Mouse (Mus musculus) heart, embryonic 16.5 days (tissue): ENCODE data around the gene Tgm7. TPM values are rescaled to one million over a fixed set of nuclear protein-coding genes. Genes with fewer than 3 reads are reported as not detected.

Source experiments
- ATAC-seq: fragments of 200-750 bp; cut with Nextera tagmentation; replicated peaks from 2 replicates; pipeline ENCODE4 v1.8.0; 2017; ENCODE audit warnings: moderate number of reproducible peaks; ENCODE audit not compliant: insufficient read depth, low FRiP score; ENCODE audit errors: extremely low read depth
- H3K27ac ChIP-seq: fragments of 300-500 bp; sonication (generic); 2 replicates; pipeline ENCODE4 v1.5.1; 2014; ENCODE audit warnings: mild to moderate bottlenecking, low read length, control low read depth, moderate library complexity
- H3K27me3 ChIP-seq: fragments of 300-500 bp; sonication (generic); 2 replicates; pipeline ENCODE4 v1.6.1; 2014; ENCODE audit warnings: low read length, mixed read lengths; ENCODE audit not compliant: control insufficient read depth, insufficient read depth
- H3K36me3 ChIP-seq: fragments of 300-500 bp; sonication (generic); 2 replicates; pipeline ENCODE4 v1.6.1; 2014; ENCODE audit not compliant: control insufficient read depth, insufficient read depth
- H3K4me1 ChIP-seq: fragments of 300-500 bp; sonication (generic); 2 replicates; pipeline ENCODE4 v1.6.1; 2014; ENCODE audit warnings: low read length, mixed read lengths; ENCODE audit not compliant: control insufficient read depth, insufficient read depth
- H3K4me2 ChIP-seq: fragments of 300-500 bp; sonication (generic); 2 replicates; pipeline ENCODE4 v1.6.1; 2014; ENCODE audit warnings: low read depth, mild to moderate bottlenecking, control low read depth, low read length
- H3K4me3 ChIP-seq: fragments of 300-500 bp; sonication (generic); 2 replicates; pipeline ENCODE4 v1.5.1; 2014; ENCODE audit warnings: mild to moderate bottlenecking, control low read depth, low read length
- H3K9ac ChIP-seq: fragments of 300-500 bp; sonication (generic); 2 replicates; pipeline ENCODE4 v1.6.1; 2014; ENCODE audit warnings: low read length, control low read depth
- H3K9me3 ChIP-seq: fragments of 300-500 bp; sonication (generic); replicated peaks from 2 replicates; pipeline ENCODE4 v1.6.1; 2016; ENCODE audit warnings: low read length; ENCODE audit not compliant: control insufficient read depth
- WGBS: fragments of 180-500 bp; shearing (Covaris S2); extraction: QIAGEN DNeasy Blood & Tissue Kit; methylation state at CpG from one replicate; pipeline ENCODE4 v1.1.7; 2014; 5-methylcytosine and 5-hydroxymethylcytosine counted together
- polyA plus RNA-seq: library from polyadenylated mRNA; unstranded; fragments of >200 nt; fragmentation: Nextera tagmentation; extraction: Ambion mirVana; gene quantifications from 2 replicates; pipeline ENCODE4 v1.2.1, GENCODE M21; 2015

Tgm7 gene
- polyA plus RNA-seq: not detected in 2 replicates

GRCm38 (mm10) chr2:121109695-121110094 is at the start of gene Tgm7:
Tgm7 (minus strand) TSS chr2:121109795.
- WGBS: 84% methylated on average over 4 of the region's 4 CpGs
- no peak for ATAC-seq

GRCm38 (mm10) chr2:121153100-121153499 is 43.5 kb upstream of the Tgm7 start:
- Histone ChIP-seq H3K4me1 (no peaks in the 10 kb centered on the region), H3K27me3 (no peaks in the 10 kb centered on the region), H3K4me2 (no peak overlapping the region), H3K4me3 (no peak overlapping the region), H3K36me3 (peaks cover 14% of the 10 kb centered on the region), H3K9me3 (no peaks in the 10 kb centered on the region), H3K9ac (no peak overlapping the region), H3K27ac (no peak overlapping the region)
- ATAC-seq: no peak
- WGBS: 82% methylated on average over 3 of the region's 3 CpGs

More at GRCm38 (mm10) chr2:121109695-121110094, at the start of gene Tgm7:
- Histone ChIP-seq H3K4me1 (peaks cover 3% of the 10 kb centered on the region; the same call in 1 of the 2 replicates), H3K4me3 (no peak within 1 kb of the TSS), H3K9me3 (no peaks in the 10 kb centered on the region), H3K4me2 (no peak within 1 kb of the TSS), H3K27me3 (0 out of 2 replicates have a peak, but pooled peaks cover 4% of the 10 kb centered on the region), H3K36me3 (no peaks in the 10 kb centered on the region), H3K27ac (no peak within 1 kb of the TSS), H3K9ac (no peak within 1 kb of the TSS)

GRCm38 (mm10) chr2:121149679-121150078 is 40.1 kb upstream of the Tgm7 start:
- H3K36me3 ChIP-seq: peaks cover 14% of the 10 kb centered on the region
- 80% methylated on average over 5 of the region's 5 CpGs for WGBS
- no peaks in the 10 kb centered on the region for H3K4me1 ChIP-seq
- no peak overlapping the region for H3K4me2 ChIP-seq
- no peak overlapping the region for H3K9ac ChIP-seq
- H3K27me3 ChIP-seq: no peaks in the 10 kb centered on the region
- H3K9me3 ChIP-seq: no peaks in the 10 kb centered on the region
- ATAC-seq: no peak
- no peak overlapping the region for H3K4me3 ChIP-seq
- H3K27ac ChIP-seq: no peak overlapping the region

- no peaks in the 10 kb centered on the region for H3K27me3 ChIP-seq
- no peak overlapping the region for H3K4me3 ChIP-seq
- ATAC-seq: no peak
- H3K9me3 ChIP-seq: no peaks in the 10 kb centered on the region
- H3K4me1 ChIP-seq: peaks cover 23% of the 10 kb centered on the region
- H3K9ac ChIP-seq: no peak overlapping the region
- H3K4me2 ChIP-seq: no peak overlapping the region
- H3K36me3 ChIP-seq: peaks cover 15% of the 10 kb centered on the region
- WGBS: 65% methylated on average over 2 of the region's 2 CpGs
- H3K27ac ChIP-seq: no peak overlapping the region
Measured at GRCm38 (mm10) chr2:121142415-121142814, 32.8 kb upstream of the Tgm7 start.

- ATAC-seq: no peak
- H3K27ac ChIP-seq: peak overlapping the region; percentile 99
Measured at GRCm38 (mm10) chr2:121141216-121142035, 31.8 kb upstream of the Tgm7 start.

GRCm38 (mm10) chr2:121140018-121140882 is 30.7 kb upstream of the Tgm7 start, which contains the start of the genes Adal and Lcmt2:
Adal (plus strand) TSS chr2:121140428.
Lcmt2 (minus strand) TSS chr2:121140653.
- Histone ChIP-seq H3K27ac (peak within 1 kb of the TSS; percentile 99), H3K4me1 (peaks cover 23% of the 10 kb centered on the region), H3K4me3 (peak within 1 kb of the TSS; percentile 82), H3K9ac (peak within 1 kb of the TSS; percentile 80), H3K36me3 (peaks cover 15% of the 10 kb centered on the region), H3K27me3 (no peaks in the 10 kb centered on the region), H3K9me3 (no peaks in the 10 kb centered on the region), H3K4me2 (peak within 1 kb of the TSS; percentile 94)
- ATAC-seq: peak; percentile 94
- WGBS: under 1% methylated on average over 87 of the region's 87 CpGs

More at GRCm38 (mm10) chr2:121141216-121142035, 31.8 kb upstream of the Tgm7 start:
- H3K9ac ChIP-seq: peak overlapping the region; percentile 80
- peaks cover 23% of the 10 kb centered on the region for H3K4me1 ChIP-seq
- no peaks in the 10 kb centered on the region for H3K9me3 ChIP-seq
- 68% methylated on average over 16 of the region's 16 CpGs for WGBS
- peak overlapping the region; percentile 82 for H3K4me3 ChIP-seq
- peak overlapping the region; percentile 94 for H3K4me2 ChIP-seq
- no peaks in the 10 kb centered on the region for H3K27me3 ChIP-seq
- peaks cover 15% of the 10 kb centered on the region for H3K36me3 ChIP-seq

GRCm38 (mm10) chr2:121139266-121140017 is 29.8 kb upstream of the Tgm7 start:
- Histone ChIP-seq H3K4me2 (peak overlapping the region; percentile 94), H3K9ac (peak overlapping the region; percentile 80), H3K36me3 (peaks cover 15% of the 10 kb centered on the region), H3K27me3 (no peaks in the 10 kb centered on the region), H3K4me1 (peaks cover 23% of the 10 kb centered on the region), H3K4me3 (peak overlapping the region; percentile 82), H3K9me3 (no peaks in the 10 kb centered on the region), H3K27ac (peak overlapping the region; percentile 99)
- 28% methylated on average over 29 of the region's 29 CpGs for WGBS
- peak; percentile 34; the same call in 1 of the 2 replicates for ATAC-seq

GRCm38 (mm10) chr2:121137371-121137770 is 27.8 kb upstream of the Tgm7 start:
- Histone ChIP-seq H3K36me3 (peaks cover 15% of the 10 kb centered on the region), H3K27ac (no peak overlapping the region), H3K9me3 (no peaks in the 10 kb centered on the region), H3K4me2 (0 out of 2 replicates have a peak overlapping the region, but pooled peaks have one; percentile 1), H3K27me3 (no peaks in the 10 kb centered on the region), H3K9ac (no peak overlapping the region), H3K4me3 (no peak overlapping the region), H3K4me1 (peaks cover 23% of the 10 kb centered on the region)
- no peak for ATAC-seq
- WGBS: 93% methylated on average over 4 of the region's 4 CpGs
